Mouse (Mus musculus) cerebellum, adult (tissue): Measurements from ENCODE around the gene Tbcel.

ENCODE experiments used
- ATAC-seq: cut with Nextera tagmentation; 2 replicates; pipeline ENCODE4 v1.9.2; 2017; ENCODE audit warnings: mild to moderate bottlenecking, moderate library complexity, mixed read lengths; ENCODE audit not compliant: insufficient number of reproducible peaks, low FRiP score, low TSS enrichment

The Tbcel gene

DNA sequence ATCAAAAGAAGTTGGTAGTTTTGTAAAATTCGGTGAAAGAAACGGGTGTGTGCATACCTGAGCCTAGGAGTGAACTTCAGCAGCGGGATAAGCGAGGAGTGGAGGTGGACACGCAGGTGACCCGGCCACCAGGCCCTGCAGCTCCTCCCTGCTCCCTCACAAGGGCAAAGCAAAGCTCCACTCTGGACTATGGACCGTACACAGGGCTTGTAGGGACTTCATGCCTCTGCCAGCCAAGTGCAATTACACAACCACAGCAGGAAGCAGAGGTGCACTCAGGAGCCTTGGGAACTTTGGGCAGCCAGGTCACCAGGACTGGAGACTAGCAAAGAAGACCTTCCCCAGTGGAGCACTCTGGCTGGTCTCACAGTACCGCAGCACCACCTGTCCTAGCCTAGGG lies 50.1 kb downstream of the Tbcel start:
- ATAC-seq = no peak

DNA sequence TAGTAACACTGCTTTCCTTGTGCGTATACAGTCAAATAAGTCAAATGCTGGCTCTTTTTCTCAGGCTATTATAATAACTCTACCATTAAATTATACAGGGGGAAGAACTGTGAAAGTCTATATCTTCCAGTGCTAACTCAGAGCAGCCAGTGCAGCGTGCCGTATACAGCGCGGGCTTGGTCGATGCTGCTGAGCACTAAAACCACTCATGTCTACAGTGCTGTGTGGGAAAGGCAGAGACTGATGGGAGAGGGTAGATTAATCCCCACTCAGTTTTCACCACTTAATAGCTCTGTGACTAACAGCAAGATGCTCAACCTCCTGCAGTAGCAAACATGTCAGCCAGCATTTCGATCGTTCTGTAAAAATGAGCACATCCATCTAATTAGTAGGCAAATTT lies 53.2 kb downstream of the Tbcel start:
- no peak for ATAC-seq

DNA sequence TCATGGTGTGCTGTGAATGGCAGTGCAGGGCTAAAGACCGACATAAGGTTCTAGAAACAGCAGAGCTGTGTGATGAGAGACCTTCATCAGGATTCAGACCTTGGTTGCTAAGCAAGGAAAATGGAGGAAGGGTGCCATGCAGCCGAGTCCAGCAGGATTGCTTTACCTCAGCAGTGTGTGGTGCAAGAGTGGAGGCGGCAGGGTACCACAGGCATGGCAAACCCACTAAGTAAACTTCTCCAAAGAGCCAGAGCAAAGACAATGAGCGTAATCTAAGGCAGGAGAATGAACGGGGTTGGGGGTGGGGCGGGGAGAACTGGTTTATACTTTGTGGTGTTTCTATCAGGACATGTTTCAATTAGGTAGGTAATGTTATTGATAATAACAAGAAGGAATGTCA lies 58.6 kb downstream of the Tbcel start:
- no peak for ATAC-seq

DNA sequence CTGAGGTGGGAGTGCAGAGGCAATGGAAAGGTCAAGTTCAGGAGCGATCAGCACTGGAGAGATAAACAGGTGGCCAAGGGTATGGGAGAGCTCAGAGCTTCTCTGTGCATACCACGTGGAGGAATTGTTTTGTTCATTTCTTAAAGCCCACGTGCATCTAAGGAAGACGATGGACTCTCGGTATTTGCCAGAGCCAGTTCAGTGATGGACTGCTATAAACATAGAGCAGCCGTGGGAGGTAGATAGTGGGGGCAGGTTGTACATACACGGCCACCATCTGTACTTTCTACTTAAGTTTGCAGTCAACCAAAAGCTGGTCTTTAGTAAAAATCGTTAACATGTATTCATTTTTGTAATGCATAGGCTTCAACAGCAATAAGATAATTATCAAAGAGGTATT lies 65.5 kb downstream of the Tbcel start:
- no peak for ATAC-seq

DNA sequence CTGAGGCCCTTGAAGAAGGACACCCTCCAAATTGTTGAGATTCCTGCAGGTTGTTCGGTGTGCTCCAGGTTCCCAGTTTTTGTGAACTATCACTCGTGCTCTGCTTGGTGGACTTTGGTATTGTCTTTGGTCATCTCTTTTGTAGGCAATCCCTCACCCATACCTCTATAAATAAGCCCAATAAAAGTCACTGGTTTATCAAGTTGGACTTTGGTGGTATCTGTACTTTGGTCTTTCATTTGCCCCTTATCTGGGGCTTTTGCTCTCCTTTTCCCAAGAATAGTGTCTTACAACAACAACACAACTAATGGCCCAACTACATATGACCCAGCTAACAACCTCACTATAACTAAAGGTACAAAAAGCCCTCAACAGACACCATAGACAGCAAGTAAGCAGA lies 66.4 kb downstream of the Tbcel start:
- ATAC-seq = no peak

DNA sequence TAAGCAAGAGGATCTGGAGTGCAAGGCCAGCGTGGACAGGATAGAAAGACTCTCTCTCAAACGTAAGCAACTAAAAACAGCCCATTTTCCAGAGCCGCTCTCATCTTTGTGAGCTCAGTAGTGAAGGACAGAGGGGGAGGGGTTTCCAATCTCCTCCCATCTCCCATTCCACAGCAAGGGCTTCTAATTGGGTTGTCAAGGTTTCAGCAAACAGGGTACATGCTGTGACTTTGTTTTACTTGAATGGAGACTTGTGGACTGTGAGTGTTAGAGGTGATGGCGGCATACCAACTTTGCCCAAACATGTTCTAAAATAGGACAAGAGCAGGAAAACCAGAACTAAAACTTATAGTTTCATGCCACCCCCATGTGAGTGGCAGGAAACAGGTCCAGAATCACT lies 68.2 kb downstream of the Tbcel start:
- no peak for ATAC-seq

DNA sequence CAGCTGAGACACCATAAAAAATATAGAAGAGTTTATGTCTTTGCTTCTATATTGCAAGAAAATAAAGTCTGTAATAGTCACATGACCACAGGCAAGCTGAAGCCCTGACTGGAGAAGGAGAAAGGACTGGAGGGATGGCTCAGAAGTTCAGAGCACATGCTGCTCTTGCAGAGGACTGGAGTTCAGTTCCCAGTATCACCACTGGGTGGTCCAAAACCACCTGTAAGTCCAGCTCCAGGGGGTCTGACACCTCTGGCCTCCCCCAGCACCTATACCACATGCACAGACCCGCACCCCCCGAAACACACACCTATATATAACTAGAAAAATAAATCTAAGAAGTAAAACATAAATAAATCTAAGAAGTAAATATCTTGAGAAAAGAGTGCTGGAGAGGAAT lies 75.5 kb downstream of the Tbcel start:
- no peak for ATAC-seq

DNA sequence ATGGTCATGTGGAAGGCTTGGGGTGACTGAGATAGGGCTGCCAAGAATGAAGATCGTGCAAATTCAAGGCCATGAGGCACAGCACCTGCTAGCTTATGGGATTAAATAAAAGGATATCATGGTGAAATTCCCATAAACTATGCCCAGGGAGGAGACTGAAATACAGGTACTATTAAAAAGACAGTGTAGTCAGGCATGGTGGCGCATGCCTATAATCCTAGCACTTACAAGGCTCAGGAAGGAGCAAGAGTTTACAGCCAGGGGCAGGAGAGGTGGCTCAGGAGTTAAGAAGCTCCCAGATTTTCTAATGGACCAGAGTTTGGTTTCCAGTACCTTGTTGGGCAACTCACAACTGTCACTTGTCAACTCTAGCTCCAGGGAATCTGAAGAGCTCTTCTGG lies 76.0 kb downstream of the Tbcel start:
- ATAC-seq = no peak

DNA sequence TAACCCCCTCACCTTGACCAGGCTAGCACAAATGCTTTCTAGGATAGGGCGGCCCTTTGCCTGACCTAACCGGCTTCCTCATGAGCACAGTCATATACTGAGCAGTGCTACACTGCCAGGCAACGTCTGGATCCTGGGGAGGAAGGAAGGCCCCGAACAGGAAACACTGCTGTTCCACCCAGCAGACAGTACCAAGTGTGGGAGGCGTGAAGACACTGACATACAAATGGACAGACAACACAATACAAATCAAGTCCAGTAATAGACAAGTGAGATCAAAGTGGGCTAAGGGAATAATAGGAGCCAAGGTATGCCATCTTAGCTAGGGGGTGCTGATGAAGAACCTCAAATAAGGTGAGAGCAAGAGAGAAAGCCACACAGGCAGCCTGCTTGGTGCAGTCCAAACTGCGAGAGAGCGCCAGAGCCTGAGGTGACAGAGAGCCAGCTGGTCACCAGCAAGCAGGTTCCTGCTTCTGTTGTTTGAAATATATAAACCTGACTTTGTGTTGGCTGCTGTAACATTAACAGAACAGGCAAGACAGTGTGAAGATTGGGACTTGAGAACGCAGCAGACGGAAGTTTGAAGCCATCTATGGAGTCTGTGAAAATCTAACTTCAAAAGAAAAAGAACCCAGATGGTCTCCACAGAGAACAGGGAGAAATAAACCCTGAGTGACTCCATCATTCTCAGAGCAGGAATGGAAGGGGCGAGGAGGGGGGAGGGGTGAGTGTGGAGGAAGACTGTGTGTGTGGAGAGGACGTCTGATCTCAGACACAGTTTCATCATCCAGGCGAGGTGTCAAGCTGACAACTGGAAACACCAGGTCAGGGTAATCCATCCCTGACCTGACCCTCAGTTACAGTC lies 79.3 kb downstream of the Tbcel start:
- ATAC-seq = peak; percentile 75; the same call in 1 of the 2 replicates

DNA sequence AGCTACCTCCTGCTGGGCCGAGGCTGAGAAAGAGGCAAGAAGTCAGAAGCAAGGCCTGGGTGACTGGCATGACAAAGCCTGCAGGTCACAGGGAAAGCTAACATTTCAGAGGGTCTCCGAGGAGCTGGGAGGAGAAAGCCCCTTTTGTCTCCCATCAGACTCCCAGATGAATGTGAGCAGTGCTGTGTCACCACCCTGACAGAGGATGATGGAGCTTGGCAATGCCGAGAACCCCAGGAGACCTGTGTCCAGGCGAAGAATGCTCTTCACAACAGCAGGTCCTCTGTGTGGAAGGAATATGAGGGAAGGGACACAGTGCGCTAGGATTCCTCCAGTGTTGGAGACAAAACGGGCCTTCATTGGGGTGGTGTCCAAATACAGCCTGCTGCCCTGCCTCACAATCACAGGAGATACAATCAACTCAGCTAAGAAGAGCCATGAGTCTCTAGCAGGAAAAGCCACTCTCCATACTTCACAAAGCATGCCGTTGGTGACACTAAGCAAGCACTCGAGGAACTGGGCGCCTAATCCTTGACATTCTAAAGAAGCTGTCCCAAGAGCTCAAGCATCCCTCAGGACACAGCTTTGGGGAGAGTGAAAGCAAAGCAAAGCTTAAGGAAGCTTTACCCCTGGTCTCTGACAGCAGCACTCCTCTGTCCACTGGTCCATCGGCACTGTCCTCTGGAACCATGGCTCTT lies 80.8 kb downstream of the Tbcel start:
- ATAC-seq = no peak

DNA sequence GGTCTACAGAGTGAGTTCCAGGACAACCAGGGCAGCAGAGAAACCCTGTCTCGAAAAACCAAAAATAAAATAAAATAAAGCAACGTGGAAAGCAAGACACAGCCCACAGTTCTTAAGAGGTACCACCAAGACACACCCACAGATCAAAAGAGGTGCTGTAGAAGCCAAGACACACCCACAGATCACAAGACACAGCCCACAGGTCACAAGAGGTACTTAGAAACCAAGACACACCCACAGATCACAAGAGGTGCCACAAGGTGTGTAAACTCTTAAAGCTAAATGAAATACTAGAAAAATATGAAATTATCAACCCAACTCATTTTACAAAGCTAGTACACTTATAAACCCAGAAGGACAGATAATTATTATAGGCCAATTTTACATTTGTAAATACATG lies 84.0 kb downstream of the Tbcel start:
- no peak for ATAC-seq

DNA sequence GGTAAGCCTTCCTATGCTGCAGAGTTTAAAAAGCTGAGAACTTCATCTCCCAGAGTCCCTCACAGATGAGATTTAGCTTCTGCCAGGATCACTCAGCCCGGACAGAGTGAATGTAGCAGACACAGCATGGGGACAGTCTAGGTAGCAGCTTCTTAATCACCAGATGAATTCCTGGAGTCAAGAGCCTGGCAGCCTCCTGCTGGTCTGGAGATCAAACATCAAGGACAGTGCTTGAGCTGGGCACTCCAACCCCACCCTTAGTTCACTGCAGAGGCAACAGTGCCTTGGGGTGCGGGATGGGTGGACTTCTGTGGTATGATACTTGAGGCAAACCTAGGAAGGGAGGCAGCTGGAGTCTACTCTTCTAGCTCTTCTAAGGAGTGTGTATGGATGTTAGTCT lies 87.9 kb downstream of the Tbcel start:
- no peak for ATAC-seq

DNA sequence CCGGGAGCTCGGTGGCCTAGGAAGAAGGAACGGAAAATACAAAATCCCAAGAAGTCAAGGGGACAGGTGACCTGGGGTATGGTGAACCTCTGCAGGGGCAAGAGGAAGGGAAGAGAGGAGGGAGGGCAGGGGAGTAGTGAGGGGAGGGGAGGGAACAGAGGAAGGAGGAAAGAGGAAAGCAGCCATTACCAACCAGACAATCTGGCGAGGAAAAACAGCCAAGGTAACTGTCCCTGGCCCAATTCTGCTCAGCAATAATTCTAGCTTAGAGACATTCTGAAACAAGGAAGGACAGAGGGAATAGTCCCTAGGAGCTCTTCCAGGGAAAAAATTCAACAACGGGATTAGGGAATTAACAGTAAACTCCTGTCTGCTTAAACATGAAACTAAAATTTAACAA lies 88.8 kb downstream of the Tbcel start:
- ATAC-seq = peak; percentile 40; the same call in 1 of the 2 replicates

DNA sequence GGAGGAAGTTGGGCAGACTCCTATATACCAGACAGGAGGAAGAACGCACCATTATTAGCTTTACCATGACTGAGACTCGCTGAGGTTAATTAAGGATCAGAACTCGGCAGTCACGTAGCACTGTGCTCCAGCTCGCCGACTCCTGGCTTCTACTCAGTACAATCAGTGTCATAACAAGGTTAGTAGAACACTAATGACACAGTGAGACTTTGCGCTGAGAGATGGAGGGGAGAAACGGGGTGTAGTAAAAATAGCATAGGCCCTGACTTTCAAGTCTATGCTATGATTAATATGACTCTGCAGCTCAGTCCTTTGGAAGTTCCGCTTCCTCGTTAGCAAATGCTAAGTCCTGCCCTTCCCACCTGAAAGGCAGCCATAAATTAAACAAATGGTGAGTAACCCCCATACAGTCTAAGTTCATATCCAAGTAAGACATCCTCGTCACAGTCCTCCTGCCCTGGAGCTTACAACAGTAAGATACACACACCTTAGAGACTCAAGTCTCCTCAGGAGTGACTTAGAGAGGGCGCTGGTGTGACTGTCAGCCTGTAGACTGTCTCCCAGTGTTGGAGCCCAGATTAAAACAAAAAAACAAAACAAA lies 90.2 kb downstream of the Tbcel start:
- ATAC-seq = no peak

DNA sequence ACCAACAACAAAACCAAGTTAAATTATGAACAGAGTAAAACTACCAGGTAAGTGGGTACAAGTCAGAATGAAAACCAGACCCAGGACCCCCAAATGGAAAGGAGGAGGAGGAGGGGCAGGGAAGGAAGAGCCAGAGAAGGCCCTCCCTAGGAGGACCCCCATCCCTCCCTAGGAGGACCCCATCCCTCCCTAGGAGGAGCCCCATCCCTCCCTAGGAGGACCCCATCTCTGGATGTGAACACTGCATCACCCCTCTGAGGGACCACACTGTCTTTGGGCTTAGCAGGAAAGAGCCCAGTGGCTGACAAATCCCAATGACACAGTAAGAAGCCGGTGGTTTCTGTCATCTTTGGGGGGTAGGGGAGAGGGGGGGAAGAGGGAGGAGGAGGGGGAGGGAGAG lies 92.4 kb downstream of the Tbcel start:
- no peak for ATAC-seq

DNA sequence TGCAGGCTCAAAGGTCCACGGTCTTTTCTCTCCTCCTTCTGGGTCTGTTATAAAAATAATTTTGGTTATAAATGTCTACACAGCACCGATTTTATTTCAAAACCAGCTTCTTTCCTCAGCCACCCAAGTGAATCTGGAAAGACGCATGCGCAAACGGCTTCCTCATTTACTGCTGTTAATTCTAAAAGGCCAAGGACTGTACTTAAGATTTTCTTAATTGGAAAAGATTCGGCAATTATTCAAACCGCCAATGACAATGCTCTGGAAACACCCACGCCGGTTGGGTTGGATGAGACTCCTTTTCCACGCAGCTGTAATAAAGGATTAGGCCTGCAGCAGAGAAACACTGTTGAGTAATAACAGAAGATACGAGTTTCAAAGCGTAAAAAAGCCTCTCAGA lies 94.3 kb downstream of the Tbcel start:
- no peak for ATAC-seq

DNA sequence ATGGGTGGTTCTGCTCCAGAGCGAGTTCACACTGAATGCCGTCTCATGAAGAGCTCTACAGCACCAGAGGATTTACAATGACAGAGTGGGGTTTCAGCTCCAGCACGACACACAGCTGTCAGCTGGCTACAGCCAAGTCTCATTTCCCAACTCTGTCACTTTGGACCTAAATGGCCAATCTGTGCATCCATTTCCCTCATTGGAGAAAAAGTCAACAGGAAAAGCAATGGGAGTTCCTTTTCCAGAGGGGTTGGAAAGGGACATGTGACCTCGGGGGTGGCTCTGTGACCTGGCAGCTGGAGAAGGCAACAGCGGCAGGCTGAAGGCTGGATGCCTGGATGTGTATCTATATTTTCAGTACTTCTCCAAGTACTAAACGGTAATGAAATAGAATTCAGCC lies 96.3 kb downstream of the Tbcel start:
- ATAC-seq = no peak

DNA sequence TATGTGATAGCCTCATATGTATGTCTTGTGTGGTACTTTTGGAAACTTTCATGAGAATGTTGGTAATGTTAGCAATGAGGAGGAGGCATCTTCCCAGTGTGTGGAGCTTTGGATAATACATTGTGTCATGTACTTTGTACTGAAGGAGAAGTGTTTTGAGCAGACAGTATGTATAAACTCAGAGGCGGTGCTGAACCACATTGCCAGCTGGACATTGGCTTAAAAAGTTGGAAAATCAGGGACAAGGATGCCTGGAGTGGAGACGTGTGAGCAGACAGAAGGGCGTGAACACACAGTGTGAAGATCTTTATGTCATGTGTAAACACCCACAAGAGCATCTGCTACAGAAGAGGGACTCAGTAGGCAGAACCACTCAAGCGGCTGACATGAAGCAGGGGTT lies 101.9 kb downstream of the Tbcel start:
- ATAC-seq = no peak

DNA sequence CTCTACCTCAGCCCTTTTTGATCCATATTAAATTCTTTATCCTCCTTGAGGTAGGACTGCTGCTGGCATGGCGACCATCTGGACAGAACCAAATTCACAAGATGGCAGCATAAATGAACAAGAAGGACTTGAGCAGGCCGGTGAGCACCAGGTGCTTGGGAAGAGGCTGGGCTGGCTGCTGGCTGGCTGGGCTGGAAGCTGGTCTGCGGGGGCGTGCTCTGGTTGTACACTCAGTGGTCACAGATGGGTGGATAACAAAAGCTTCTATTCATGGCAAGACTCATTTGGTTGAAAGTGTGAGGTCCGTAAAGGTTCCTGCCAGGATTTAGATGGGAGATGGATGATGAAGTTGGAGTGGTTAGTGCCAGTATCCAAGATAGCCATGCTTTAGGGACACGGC lies 106.1 kb downstream of the Tbcel start:
- ATAC-seq = no peak

DNA sequence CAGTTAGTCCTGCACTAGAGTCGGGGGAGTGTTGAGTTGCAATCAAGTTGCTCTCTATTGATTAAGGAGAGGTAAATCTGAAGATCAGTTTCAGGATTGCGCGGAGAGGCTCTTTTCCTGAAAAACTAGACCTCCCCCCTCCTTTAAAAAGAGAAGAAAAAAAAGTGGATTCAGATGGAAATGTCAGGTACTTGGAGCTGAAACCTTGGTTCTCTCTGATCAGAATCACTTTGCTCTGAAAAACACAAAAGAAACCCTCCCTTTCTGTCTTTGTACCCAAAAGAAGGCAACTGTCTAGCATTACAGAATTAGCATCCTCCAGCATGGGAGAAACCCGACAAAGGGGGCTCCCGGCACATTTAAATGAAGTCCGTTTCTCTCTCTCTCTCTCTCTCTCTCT lies 107.8 kb downstream of the Tbcel start, which contains the start of gene Tecta:
TSS of gene Tecta (minus strand) at position 101 of the 400 bp plus-strand sequence.
- no peak for ATAC-seq

DNA sequence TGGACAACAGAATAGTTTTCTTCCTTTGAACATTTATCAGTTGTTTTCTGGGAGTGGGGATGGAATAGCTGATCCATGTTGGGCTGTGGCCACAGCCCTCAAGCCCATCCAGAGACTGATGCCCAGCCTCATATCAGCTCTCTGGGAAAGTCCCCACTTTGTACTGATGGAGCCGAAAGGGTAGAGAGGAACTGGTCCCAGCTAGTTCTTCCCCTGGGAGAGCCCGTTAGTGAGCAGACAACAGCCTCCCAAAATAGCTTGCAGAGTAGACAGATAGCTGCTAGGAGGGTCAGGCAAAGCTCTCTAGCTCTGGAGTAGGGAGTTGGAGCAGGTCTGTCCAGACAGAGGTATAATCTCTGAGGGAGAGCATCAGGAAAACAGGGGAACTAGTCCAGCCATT lies 111.5 kb downstream of the Tbcel start:
- ATAC-seq = no peak
